Mouse (Mus musculus) cerebral cortex, adult 2 months (tissue): ENCODE measurements around the gene Fhad1.

Experiments used
- WGBS: fragments of 180-500 bp; shearing (Covaris S2); methylation state at CpG from one replicate; pipeline ENCODE4 v1.1.7; 2018; 5-methylcytosine and 5-hydroxymethylcytosine counted together

Fhad1 gene

GRCm38 (mm10) chr4:142044452-142044851 lies 29.6 kb upstream of the Fhad1 start:
- WGBS: 89% methylated on average over 12 of the region's 12 CpGs

- WGBS: 80% methylated on average over 9 of the region's 9 CpGs
These were observed 24.9 kb upstream of the Fhad1 start for GRCm38 (mm10) chr4:142039662-142040353.

DNA sequence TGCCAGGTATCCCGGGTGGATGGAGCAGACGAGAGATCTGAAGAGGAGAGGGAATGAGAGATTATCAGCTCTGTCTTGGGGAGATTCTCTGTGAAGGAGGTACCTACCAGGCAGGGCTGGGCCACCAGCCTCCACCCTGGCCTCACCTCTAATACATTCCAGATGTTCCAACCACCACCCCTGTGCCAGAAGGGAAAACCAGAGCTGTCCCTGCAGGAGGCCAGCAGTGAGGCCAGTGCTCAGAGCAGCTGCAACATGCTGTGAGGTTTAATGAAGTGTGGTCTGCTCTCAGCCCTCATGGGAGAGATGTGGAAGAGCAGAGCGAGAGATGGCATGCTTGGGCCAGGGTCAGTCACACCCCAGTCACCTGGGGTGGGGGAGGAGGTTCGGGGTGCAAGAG lies 23.0 kb upstream of the Fhad1 start:
- WGBS: 84% methylated on average over 4 of the region's 4 CpGs

DNA sequence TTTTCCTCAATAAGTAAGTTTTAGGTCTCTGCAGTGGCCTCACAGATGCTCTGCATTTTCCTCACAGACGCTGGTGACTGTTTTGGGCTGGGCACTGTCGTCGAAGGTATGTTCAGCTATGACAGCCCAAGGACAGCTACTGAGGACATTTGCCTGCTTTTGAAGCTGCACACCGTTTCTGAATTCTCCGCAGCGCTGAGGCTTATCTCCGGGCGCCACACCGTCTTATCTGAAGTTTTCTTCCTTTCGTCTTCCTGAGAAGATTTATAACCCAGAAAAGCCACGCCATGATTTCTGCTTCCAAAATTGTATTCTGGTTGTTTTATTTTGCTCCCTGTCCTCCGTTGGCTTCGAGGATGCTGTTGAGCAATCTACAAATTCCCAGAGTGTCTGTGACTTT lies 13.7 kb upstream of the Fhad1 start:
- 80% methylated on average over 13 of the region's 13 CpGs for WGBS

DNA sequence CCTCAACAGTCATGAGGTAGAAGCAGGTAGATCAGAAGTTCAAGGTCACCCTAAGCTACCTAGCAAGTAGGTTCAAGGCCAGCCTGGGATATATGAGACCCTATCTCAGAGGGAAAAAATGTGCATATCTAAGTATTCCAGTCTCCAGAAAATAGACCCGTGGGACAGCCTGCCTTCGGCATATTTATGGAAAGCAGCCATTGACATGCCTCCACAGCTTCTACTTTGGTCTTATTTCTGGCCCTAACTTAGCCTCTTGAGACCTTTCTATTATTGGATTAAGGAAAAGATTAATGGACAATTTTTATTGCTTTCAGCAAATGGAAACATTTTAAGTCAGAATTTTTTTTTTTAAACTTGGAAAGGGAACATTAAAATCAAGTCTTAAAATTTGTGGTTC lies 12.1 kb upstream of the Fhad1 start:
- WGBS: 63% methylated on average over 2 of the region's 2 CpGs

DNA sequence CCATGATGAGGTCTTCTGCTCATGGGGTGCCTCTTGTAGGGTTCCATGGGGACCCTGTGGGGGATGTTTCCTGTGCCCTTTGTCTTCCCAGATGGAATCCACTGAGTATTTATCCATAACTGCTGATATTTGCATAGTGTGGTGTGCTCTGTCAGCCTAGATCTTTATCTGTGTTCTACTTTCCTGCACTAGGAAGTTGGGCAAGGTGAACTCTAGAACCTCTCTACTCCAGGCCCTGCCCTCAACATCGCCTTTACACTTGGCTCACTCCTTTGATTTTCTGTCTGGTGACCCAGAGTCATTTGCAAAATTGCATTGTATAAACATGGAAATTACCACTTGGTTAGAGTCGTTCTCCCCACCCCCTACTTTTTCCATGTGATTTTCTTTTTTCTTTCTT lies 9.7 kb upstream of the Fhad1 start:
- 90% methylated on average over 2 of the region's 2 CpGs for WGBS

DNA sequence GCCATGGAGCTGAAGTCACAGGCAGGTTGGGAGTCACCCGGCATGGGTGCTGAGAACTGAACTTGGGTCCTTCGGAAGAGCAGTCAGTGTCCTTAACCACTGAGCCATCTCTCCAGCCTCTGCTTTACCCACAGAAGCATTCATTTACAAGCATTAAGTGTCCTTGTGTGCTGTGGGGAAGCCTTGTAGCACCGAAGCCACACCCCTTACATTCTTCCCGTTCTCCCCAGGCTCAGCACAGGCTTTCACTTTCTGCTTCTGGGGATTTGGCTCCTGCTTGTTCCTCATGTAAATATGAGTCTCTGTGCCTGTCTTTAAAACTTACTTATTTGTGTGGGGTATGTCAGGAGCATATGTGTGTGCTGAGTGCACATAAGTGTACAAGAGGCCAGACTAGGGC lies 8.3 kb upstream of the Fhad1 start:
- 79% methylated on average over 4 of the region's 4 CpGs for WGBS

- 65% methylated on average over 15 of the region's 15 CpGs for WGBS
These were observed 2.8 kb upstream of the Fhad1 start for GRCm38 (mm10) chr4:142017686-142018085.

DNA sequence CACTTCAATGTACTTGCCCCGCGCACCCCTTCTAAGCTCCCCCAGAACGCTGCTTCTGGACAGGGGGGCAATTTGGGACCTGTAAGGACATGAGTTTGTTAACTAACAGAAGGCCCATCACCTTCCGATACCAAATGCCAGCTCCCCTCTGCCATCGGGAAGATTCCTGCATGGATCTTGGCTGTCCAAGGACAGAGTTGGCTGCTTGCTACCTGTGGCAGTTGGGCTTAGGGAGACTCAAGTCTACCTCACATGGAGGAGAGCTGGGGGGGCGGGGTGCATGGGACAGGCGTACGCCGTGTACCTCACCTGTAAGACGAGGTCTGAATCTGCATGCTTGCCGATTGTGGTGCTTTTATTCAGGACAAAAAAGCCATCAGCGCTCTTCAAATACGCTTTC lies 3.6 kb downstream of the Fhad1 start:
- 94% methylated on average over 13 of the region's 13 CpGs for WGBS

- WGBS: 61% methylated on average over 7 of the region's 7 CpGs
These were observed 4.4 kb downstream of the Fhad1 start for GRCm38 (mm10) chr4:142010441-142010840.

- WGBS: 86% methylated on average over 11 of the region's 11 CpGs
These were observed 6.7 kb downstream of the Fhad1 start for GRCm38 (mm10) chr4:142008206-142008605.

- 73% methylated on average over 9 of the region's 9 CpGs for WGBS
These were observed 14.3 kb downstream of the Fhad1 start for GRCm38 (mm10) chr4:142000581-142000980.

DNA sequence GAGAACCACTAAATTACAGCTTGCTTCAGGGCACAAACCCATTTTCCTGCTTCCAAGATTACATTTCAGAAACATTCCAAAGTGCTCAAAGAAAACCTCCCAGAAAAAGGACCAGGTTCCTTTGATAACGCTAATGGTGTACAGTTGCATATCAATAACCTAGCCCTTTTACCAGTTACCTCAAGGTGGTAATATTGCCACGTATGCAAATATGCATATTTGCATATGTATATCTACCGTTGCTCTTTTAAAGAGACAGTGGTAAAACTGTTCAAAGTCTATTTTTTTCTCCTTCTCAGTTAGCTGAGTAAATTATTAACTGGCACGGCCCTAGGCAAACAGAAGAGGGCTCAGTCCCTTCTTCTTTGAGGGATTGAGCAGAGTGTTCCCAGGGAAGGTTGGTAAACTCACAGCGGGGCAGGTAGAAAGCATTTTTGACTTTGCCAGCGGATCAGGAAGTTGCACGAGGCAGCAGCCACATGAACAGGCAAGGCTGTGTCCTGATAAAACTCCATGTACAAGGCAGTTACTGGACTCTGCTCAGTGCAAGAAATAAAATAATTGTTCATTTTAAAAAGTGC lies 15.3 kb downstream of the Fhad1 start:
- 52% methylated on average over 7 of the region's 7 CpGs for WGBS

GRCm38 (mm10) chr4:141998282-141998821 lies 16.5 kb downstream of the Fhad1 start:
- 15% methylated on average over 11 of the region's 11 CpGs for WGBS

- WGBS: 74% methylated on average over 3 of the region's 3 CpGs
These were observed 18.0 kb downstream of the Fhad1 start for GRCm38 (mm10) chr4:141996880-141997279.

DNA sequence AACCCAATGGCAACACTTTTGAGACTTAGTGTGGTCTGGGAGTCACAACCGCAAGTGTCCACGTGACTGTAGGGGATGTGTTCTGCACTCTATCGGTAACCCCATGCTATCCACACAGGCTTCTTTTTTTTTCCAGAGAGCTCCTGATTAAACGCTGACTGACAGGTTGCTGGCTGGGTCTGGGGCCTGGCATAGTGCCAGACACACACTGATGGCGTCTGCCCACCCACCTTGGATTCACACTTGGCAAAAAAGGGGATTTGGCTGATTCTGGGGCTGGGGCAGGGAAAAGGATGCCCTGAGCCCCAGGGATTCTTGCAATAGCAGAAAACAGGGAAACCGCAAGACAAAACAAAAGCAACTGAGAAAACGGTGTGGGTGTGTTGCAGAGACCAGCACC lies 18.8 kb downstream of the Fhad1 start:
- WGBS: 28% methylated on average over 7 of the region's 7 CpGs

DNA sequence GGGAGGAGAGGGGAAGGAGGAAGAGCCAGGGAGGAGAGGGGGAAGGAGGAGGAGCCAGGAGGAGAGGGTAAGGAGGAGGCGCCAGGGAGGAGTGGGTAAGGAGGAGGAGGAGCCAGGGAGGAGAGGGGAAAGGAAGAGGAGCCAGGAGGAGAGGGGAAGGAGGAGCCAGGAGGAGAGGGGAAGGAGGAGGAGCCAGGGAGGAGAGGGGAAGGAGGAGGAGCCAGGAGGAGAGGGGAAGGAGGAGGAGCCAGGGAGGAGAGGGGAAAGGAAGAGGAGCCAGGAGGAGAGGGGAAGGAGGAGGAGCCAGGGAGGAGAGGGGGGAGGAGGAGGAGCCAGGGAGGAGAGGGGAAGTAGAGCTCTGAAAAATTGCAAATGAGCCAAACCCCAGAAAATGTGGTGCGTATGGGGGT lies 20.8 kb downstream of the Fhad1 start:
- 78% methylated on average over 2 of the region's 2 CpGs for WGBS

GRCm38 (mm10) chr4:141993347-141994061 lies 21.4 kb downstream of the Fhad1 start:
- 79% methylated on average over 5 of the region's 5 CpGs for WGBS

GRCm38 (mm10) chr4:141992530-141993204 lies 22.2 kb downstream of the Fhad1 start:
- 85% methylated on average over 14 of the region's 14 CpGs for WGBS

DNA sequence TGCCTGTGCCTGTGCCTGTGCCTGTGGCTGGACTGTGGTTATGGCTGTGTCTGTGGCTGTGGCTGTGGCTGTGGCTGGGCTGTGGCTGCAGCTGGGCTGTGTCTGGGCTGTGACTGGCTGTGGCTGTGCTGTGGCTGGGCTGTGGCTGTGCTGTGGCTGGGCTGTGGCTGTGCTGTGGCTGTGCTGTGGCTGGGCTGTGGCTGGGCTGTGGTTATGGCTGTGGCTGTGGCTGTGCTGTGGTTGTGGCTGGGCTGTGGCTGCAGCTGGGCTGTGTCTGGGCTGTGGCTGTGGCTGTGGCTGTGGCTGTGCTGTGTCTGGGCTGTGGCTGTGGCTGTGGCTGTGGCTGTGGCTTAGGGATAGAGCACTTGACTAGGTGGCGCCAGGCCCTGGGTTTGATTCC lies 26.7 kb downstream of the Fhad1 start:
- WGBS: 100% methylated on average over 1 of the region's 1 CpGs

DNA sequence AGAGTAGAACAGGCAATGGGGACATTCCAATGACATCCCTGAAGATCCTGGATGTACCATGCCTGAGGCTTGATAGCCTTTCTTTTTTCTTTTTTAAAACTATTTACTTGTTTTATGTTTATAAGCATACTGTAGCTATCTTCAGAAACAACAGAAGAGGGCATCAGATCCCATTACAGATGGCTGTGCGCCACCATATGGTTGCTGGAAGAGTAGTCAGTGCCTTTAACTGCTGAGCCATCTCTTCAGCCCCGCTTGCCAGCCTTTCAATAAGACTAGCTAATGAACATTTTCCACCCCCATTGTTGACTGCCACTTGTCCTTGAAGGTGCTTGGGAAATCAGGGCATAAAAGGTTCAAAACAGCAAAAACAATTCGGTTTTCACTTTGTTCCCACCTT lies 31.2 kb downstream of the Fhad1 start:
- WGBS: 55% methylated on average over 3 of the region's 3 CpGs

DNA sequence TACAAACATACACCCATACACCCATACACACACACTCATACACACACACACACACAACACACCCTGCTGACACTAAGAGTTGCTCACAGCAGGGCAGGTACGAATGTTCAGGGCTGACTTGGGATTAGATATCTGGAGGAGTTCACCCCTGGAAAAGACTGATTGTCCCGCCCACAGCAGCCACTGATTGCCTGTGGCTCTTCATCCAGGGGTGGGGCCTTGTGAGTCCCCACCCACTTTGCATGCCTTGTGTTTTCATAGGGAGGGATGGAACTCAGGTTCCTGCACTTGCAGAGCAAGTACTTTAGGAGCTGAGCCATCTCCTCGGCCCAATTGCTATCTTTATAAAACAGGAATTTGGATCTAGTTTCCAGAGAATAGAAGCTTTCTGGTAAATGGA lies 33.4 kb downstream of the Fhad1 start:
- WGBS: 82% methylated on average over 3 of the region's 3 CpGs
